Mouse (Mus musculus) small intestine, adult 2 months (tissue): ENCODE data around the gene Akap17b.

Experiments
- CTCF ChIP-seq: fragments of 200-500 bp; IDR thresholded peaks from 2 replicates; pipeline ENCODE4 v1.5.1; 2012; ENCODE audit warnings: low read depth, mild to moderate bottlenecking, control low read depth, inconsistent platforms, low read length, moderate library complexity, mixed read lengths; ENCODE audit not compliant: insufficient replicate concordance, insufficient read length; ENCODE audit errors: extremely low read depth
- POLR2A ChIP-seq: fragments of 200-500 bp; IDR thresholded peaks from 2 replicates; pipeline ENCODE4 v1.6.1; 2012; ENCODE audit warnings: low read depth, mild to moderate bottlenecking, control low read depth, inconsistent platforms, low read length, moderate library complexity

GRCm38 (mm10) chrX:36630771-36631170 is 14.4 kb downstream of the Akap17b start:
- TF ChIP-seq CTCF (peak; percentile 22; the same call in 1 of the 2 replicates), POLR2A (no peak)
